In genomic region chr1:89465417-89466002, GRCm38 (mm10) we compare ENCODE assay signal across 11 mouse cellular contexts. TPM values are rescaled to one million over a fixed set of nuclear protein-coding genes. Genes with fewer than 3 reads are reported as not detected.
A peak's percentile ranks its signal among the peaks of the same experiment; 100 is the strongest.
DNase-seq lines count a peak whose midpoint lies in the region; ATAC-seq lines count a peak whose summit lies in the region.
"Had no signal": no experiment of that assay in that cellular context is flagged by ENCODE, and none has a peak within 500 bp of the region (broad histone marks: within the 10 kb centered on the region; RNA-seq: fewer than 3 reads in every experiment).

No protein-coding gene starts in this region.

- H3K4me3 ChIP-seq in heart, embryonic 15.5 days, result no peak overlapping the region
- H3K4me3 ChIP-seq: lung, embryonic 15.5 days had no signal

- intact Hi-C loops in heart, postnatal 36 days (cut with DNase I), result no loop called here

- DNase-seq in cerebellum, adult 8-10 months, result peak; percentile 39
- DNase-seq in heart, postnatal 36 days, result no peak
- DNase-seq in right cerebral cortex, adult 2 months (ENCODE audit: low spot score in 2 of 2), result peak; percentile 41 to 62
- no peak for DNase-seq in right cerebral cortex, postnatal 4 days
- DNase-seq in right cerebral cortex, postnatal 25 days, result peak; percentile 38
- no peak for DNase-seq in kidney, postnatal 36 days
- DNase-seq: adrenal gland, postnatal 25 days; kidney, adult 2 months had no signal

- H3K4me1 ChIP-seq in heart, embryonic 15.5 days (replicated peaks), result peaks cover 73% of the 10 kb centered on the region

- no peaks in the 10 kb centered on the region for H3K27me3 ChIP-seq in heart, embryonic 15.5 days
- H3K27me3 ChIP-seq: lung, embryonic 15.5 days had no signal

- 48% methylated on average over 5 of the region's 5 CpGs for WGBS in heart, embryonic 15.5 days

- no peak overlapping the region for H3K9ac ChIP-seq in heart, embryonic 15.5 days
- H3K9ac ChIP-seq: lung, embryonic 15.5 days had no signal

- peak overlapping the region; percentile 16; the same call in 1 of the 2 replicates for H3K27ac ChIP-seq in heart, embryonic 15.5 days

- H3K36me3 ChIP-seq in heart, embryonic 15.5 days, result no peaks in the 10 kb centered on the region
- H3K36me3 ChIP-seq: lung, embryonic 15.5 days had no signal

- ATAC-seq in cerebellum, adult (ENCODE audit: insufficient number of reproducible peaks, low FRiP score, low TSS enrichment), result no peak; the same call in 1 of the 2 replicates
- ATAC-seq in heart, embryonic 15.5 days (replicated peaks; ENCODE audit: insufficient number of reproducible peaks, insufficient read depth, low FRiP score, low read depth), result no peak

- no peaks in the 10 kb centered on the region for H3K9me3 ChIP-seq in heart, embryonic 15.5 days (replicated peaks)
- H3K9me3 ChIP-seq: lung, embryonic 15.5 days had no signal

- no peak overlapping the region for H3K4me2 ChIP-seq in heart, embryonic 15.5 days
- H3K4me2 ChIP-seq: lung, embryonic 15.5 days had no signal

RNA-seq across cellular contexts. Expression of gene Agap1, which starts 10.9 kb away (rescaled TPM):
- 7.2 and 10.3 TPM in 2 replicates for polyA plus RNA-seq in heart, embryonic 15.5 days (2015; fragmentation: Nextera tagmentation; extraction: Ambion mirVana)
- 10 to 100 TPM; 60.8 to 67.6 TPM for total RNA-seq in heart, postnatal 36 days (2021)

Comparison
In these comparisons a context has a peak if more than half of its experiments do, and no peak if none do; other contexts are left out.
1. DNase-seq: peak in cerebellum, adult 8-10 months (single experiment), right cerebral cortex, adult 2 months (2 of 2) and right cerebral cortex, postnatal 25 days (single experiment); none in heart, postnatal 36 days (0 of 2), right cerebral cortex, postnatal 4 days (single experiment) and kidney, postnatal 36 days (0 of 2).